Mouse (Mus musculus) CD8-positive naive resting alpha-beta T cell, adult 2 months (primary cell): ENCODE data around the gene Otud7b.
"Not testable (repeated sequence)": the region's sequence is repeated elsewhere in the genome, so short reads cannot be mapped to it uniquely, and the experiment has no call there.

Experiments
- DNase-seq, 2 experiments: peaks; one replicate each; pipeline ENCODE4 v3.0.0; 2022; ENCODE audit warnings: low read depth in 2 of 2, low spot score in 2 of 2

Otud7b gene

GRCm38 (mm10) chr3:96178427-96178826, 74.1 kb downstream of the Otud7b start:
- DNase-seq, result no peak

GRCm38 (mm10) chr3:96178902-96179301, 74.6 kb downstream of the Otud7b start:
- no peak for DNase-seq

GRCm38 (mm10) chr3:96179531-96179930, 75.2 kb downstream of the Otud7b start:
- DNase-seq, result no peak

- DNase-seq, result peak; percentile 32 to 49
Observed at GRCm38 (mm10) chr3:96180727-96181477, 76.6 kb downstream of the Otud7b start, which contains the start of gene Sv2a. TSS of gene Sv2a (plus strand) at chr3:96181151.

GRCm38 (mm10) chr3:96181510-96182381, 77.4 kb downstream of the Otud7b start:
- no peak for DNase-seq

GRCm38 (mm10) chr3:96182382-96182776, 78.1 kb downstream of the Otud7b start:
- DNase-seq, result no peak

- no peak for DNase-seq
Observed at GRCm38 (mm10) chr3:96192977-96193376, 88.7 kb downstream of the Otud7b start.

- DNase-seq, result peak in 1 of 2 experiments; percentile 24
Observed at GRCm38 (mm10) chr3:96194966-96195365, 90.6 kb downstream of the Otud7b start.

- DNase-seq, result no peak
Observed at GRCm38 (mm10) chr3:96195616-96196313, 91.4 kb downstream of the Otud7b start.

- no peak for DNase-seq
Observed at GRCm38 (mm10) chr3:96196437-96197128, 92.3 kb downstream of the Otud7b start.

GRCm38 (mm10) chr3:96197129-96197749, 92.9 kb downstream of the Otud7b start:
- DNase-seq, result peak; percentile 82 to 84

GRCm38 (mm10) chr3:96198181-96198580, 93.9 kb downstream of the Otud7b start:
- DNase-seq, result peak; percentile 60 to 72

- not testable (repeated sequence) for DNase-seq
Observed at GRCm38 (mm10) chr3:96198601-96199251, 94.4 kb downstream of the Otud7b start.

- DNase-seq, result no peak
Observed at GRCm38 (mm10) chr3:96199731-96200130, 95.4 kb downstream of the Otud7b start.

GRCm38 (mm10) chr3:96207819-96208218, 103.5 kb downstream of the Otud7b start:
- DNase-seq, result no peak

- no peak for DNase-seq
Observed at GRCm38 (mm10) chr3:96209242-96209641, 104.9 kb downstream of the Otud7b start.
